Mouse (Mus musculus): Measurements from ENCODE around the gene Ush1g.

DNA sequence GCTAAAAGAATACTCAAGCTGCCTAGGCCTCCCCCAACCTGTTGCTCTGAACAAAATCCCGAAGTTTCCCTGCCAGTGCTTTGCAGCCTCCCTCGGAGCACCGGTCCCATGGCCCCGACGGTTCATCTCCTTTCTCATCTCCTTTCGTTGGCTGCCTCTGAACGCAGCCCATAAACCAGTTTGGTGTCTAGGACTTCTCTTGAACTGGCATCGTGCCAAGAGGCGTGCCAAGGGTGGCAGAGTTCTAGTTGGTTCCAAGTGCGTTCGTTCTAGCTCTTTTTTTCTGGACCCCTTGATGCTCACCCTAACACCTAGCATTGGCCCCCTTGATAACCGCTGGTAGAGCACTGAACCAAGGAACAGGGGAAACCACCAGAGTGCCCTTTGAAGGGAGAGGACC lies 13.4 kb upstream of the Ush1g start:
- TF ChIP-seq CTCF (IDR thresholded peaks at IDR 0.05) (no peak), EP300 (IDR thresholded peaks at IDR 0.05) (no peak)

All from lung, postnatal 0 days (tissue).